Mouse (Mus musculus) lung, adult 2 months (tissue): ENCODE data around the gene Wdr19. TPM values are rescaled to one million over a fixed set of nuclear protein-coding genes. Genes with fewer than 3 reads are reported as not detected.
"Not testable (repeated sequence)": the region's sequence is repeated elsewhere in the genome, so short reads cannot be mapped to it uniquely, and the experiment has no call there.

Source experiments
- DNase-seq: peaks from one replicate; pipeline ENCODE4 v3.0.0; 2022
- H3K4me1 ChIP-seq: fragments of 200-500 bp; 2 replicates; pipeline ENCODE4 v1.6.1; 2011; ENCODE audit warnings: low read length; ENCODE audit not compliant: control insufficient read depth, insufficient read depth
- H3K4me3 ChIP-seq: fragments of 200-500 bp; replicated peaks from 2 replicates; pipeline ENCODE3; 2011; ENCODE audit warnings: low read depth, mild to moderate bottlenecking, control low read depth, low read length; ENCODE audit errors: extremely low read depth
- CTCF ChIP-seq: fragments of 200-500 bp; IDR thresholded peaks from 2 replicates; pipeline ENCODE4 v1.5.1; 2011; ENCODE audit warnings: mild to moderate bottlenecking, low read length, control low read depth; ENCODE audit not compliant: insufficient read depth
- POLR2A ChIP-seq: fragments of 200-500 bp; IDR thresholded peaks from 2 replicates; pipeline ENCODE4 v1.6.1; 2011; ENCODE audit warnings: low read depth, mild to moderate bottlenecking, control low read depth, low read length, borderline replicate concordance; ENCODE audit errors: extremely low read depth
- WGBS: fragments of 180-500 bp; shearing (Covaris S2); methylation state at CpG from one replicate; pipeline ENCODE4 v1.1.7; 2018; 5-methylcytosine and 5-hydroxymethylcytosine counted together
- polyA plus RNA-seq: library from polyadenylated mRNA; depleted of rRNA; stranded (reverse); fragments of >200 nt; gene quantifications from 2 replicates; pipeline ENCODE4 v1.2.3, GENCODE M21; 2012

Wdr19 gene
- polyA plus RNA-seq, 1 experiment, result 6.4 TPM

- no peak for DNase-seq
- TF ChIP-seq POLR2A, result no peak
- WGBS, result 35% methylated on average over 5 of the region's 5 CpGs
- no peak overlapping the region for H3K4me3 ChIP-seq
- H3K4me1 ChIP-seq, result no peaks in the 10 kb centered on the region; the same call in 1 of the 2 replicates
Observed at GRCm38 (mm10) chr5:65242740-65243139, 43.2 kb downstream of the Wdr19 start.

- TF ChIP-seq CTCF (no peak), POLR2A (no peak)
- no peaks in the 10 kb centered on the region; the same call in 1 of the 2 replicates for H3K4me1 ChIP-seq
- no peak overlapping the region for H3K4me3 ChIP-seq
- 44% methylated on average over 3 of the region's 3 CpGs for WGBS
- peak; percentile 14 for DNase-seq
Observed at GRCm38 (mm10) chr5:65247296-65247695, 47.8 kb downstream of the Wdr19 start.

GRCm38 (mm10) chr5:65250185-65250855 lies 50.8 kb downstream of the Wdr19 start:
- DNase-seq, result no peak
- Histone ChIP-seq H3K4me3 (no peak overlapping the region), H3K4me1 (no peaks in the 10 kb centered on the region; the same call in 1 of the 2 replicates)
- TF ChIP-seq POLR2A (no peak), CTCF (no peak)
- WGBS, result 56% methylated on average over 7 of the region's 7 CpGs

- DNase-seq, result no peak
- 85% methylated on average over 14 of the region's 14 CpGs for WGBS
- Histone ChIP-seq H3K4me3 (no peak overlapping the region), H3K4me1 (no peaks in the 10 kb centered on the region)
- TF ChIP-seq POLR2A, result no peak
- TF ChIP-seq CTCF, result no peak
Observed at GRCm38 (mm10) chr5:65257910-65258505, 58.5 kb downstream of the Wdr19 start.

GRCm38 (mm10) chr5:65273966-65274365 lies 74.5 kb downstream of the Wdr19 start:
- TF ChIP-seq CTCF, result no peak
- TF ChIP-seq POLR2A, result no peak
- 72% methylated on average over 3 of the region's 3 CpGs for WGBS
- H3K4me1 ChIP-seq, result no peaks in the 10 kb centered on the region
- DNase-seq, result no peak
- no peak overlapping the region for H3K4me3 ChIP-seq

- TF ChIP-seq CTCF, result no peak
- Histone ChIP-seq H3K4me1 (peaks cover 2% of the 10 kb centered on the region; the same call in 1 of the 2 replicates), H3K4me3 (no peak overlapping the region)
- WGBS, result 53% methylated on average over 6 of the region's 6 CpGs
- peak; percentile 34 for DNase-seq
Observed at GRCm38 (mm10) chr5:65279133-65279651, 79.7 kb downstream of the Wdr19 start.

- H3K4me1 ChIP-seq, result peaks cover 2% of the 10 kb centered on the region; the same call in 1 of the 2 replicates
- 94% methylated on average over 3 of the region's 3 CpGs for WGBS
- no peak overlapping the region for H3K4me3 ChIP-seq
- TF ChIP-seq CTCF, result no peak
- DNase-seq, result no peak
Observed at GRCm38 (mm10) chr5:65281216-65281615, 81.7 kb downstream of the Wdr19 start.

GRCm38 (mm10) chr5:65284171-65284570 lies 84.7 kb downstream of the Wdr19 start:
- TF ChIP-seq CTCF, result peak; percentile 31
- no peak for TF ChIP-seq POLR2A
- no peak overlapping the region for H3K4me3 ChIP-seq
- peaks cover 2% of the 10 kb centered on the region; the same call in 1 of the 2 replicates for H3K4me1 ChIP-seq
- WGBS, result 98% methylated on average over 3 of the region's 3 CpGs
- peak; percentile 17 for DNase-seq

GRCm38 (mm10) chr5:65287751-65288701 lies 88.5 kb downstream of the Wdr19 start:
- WGBS, result 83% methylated on average over 24 of the region's 24 CpGs
- no peak for DNase-seq
- TF ChIP-seq CTCF (no peak), POLR2A (no peak)
- no peak overlapping the region for H3K4me3 ChIP-seq
- H3K4me1 ChIP-seq, result no peaks in the 10 kb centered on the region

GRCm38 (mm10) chr5:65289009-65289408 lies 89.5 kb downstream of the Wdr19 start:
- WGBS, result 88% methylated on average over 8 of the region's 8 CpGs
- H3K4me1 ChIP-seq, H3K4me3 ChIP-seq, DNase-seq: not testable (repeated sequence)
